Mouse (Mus musculus): ENCODE measurements around the gene Tas1r3.

DNA sequence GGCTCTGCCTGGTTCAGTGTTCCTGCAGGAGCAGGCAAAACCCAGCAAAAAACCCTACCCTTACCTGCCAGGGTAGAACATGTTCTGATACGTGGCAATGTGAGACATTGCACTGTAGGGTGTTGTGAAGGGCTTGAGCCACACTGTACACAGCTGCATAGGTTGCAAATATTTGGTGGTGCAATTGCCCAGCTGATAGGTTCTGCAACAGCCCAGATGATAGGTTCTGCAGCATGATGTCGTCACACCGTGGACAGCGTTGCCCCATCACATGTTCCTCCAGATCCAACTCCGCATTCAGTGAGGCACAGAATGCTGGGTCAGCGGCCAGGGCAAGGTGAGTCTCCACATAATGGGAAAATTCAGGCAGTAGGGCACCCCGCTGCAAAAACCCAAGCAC lies 1.4 kb downstream of the Tas1r3 start:
- TF ChIP-seq CTCF (IDR thresholded peaks at IDR 0.05; ENCODE audit: control insufficient read depth, insufficient read depth, insufficient replicate concordance, low read depth, low read length) (no peak), POLR2A (IDR thresholded peaks at IDR 0.05; ENCODE audit: control insufficient read depth, low read depth, low read length) (no peak)

Data from testis, adult 2 months (tissue).